Mouse (Mus musculus) embryonic facial prominence, embryonic 12.5 days (tissue): ENCODE measurements around the gene Sema4f. TPM values are rescaled to one million over a fixed set of nuclear protein-coding genes. Genes with fewer than 3 reads are reported as not detected.

ENCODE experiments used
- ATAC-seq: fragments of 200-750 bp; cut with Nextera tagmentation; 2 replicates; pipeline ENCODE4 v1.8.0; 2017; ENCODE audit not compliant: insufficient number of reproducible peaks, insufficient read depth, low FRiP score, low TSS enrichment
- H3K27ac ChIP-seq: fragments of 300-500 bp; sonication (generic); 2 replicates; pipeline ENCODE4 v1.5.1; 2016; ENCODE audit warnings: mild to moderate bottlenecking
- H3K27me3 ChIP-seq: fragments of 300-500 bp; sonication (generic); 2 replicates; pipeline ENCODE4 v1.6.1; 2016; ENCODE audit warnings: mild to moderate bottlenecking, moderate library complexity
- H3K36me3 ChIP-seq: fragments of 300-500 bp; sonication (generic); 2 replicates; pipeline ENCODE4 v1.6.1; 2016; ENCODE audit warnings: mild to moderate bottlenecking
- H3K4me1 ChIP-seq: fragments of 300-500 bp; sonication (generic); 2 replicates; pipeline ENCODE4 v1.6.1; 2016
- H3K4me2 ChIP-seq: fragments of 300-500 bp; sonication (generic); replicated peaks from 2 replicates; pipeline ENCODE4 v1.6.1; 2016; ENCODE audit warnings: mild to moderate bottlenecking, moderate library complexity
- H3K4me3 ChIP-seq: fragments of 300-500 bp; sonication (generic); 2 replicates; pipeline ENCODE4 v1.5.1; 2016; ENCODE audit warnings: mild to moderate bottlenecking
- H3K9ac ChIP-seq: fragments of 300-500 bp; sonication (generic); 2 replicates; pipeline ENCODE4 v1.6.1; 2016; ENCODE audit warnings: mild to moderate bottlenecking, moderate library complexity
- H3K9me3 ChIP-seq: fragments of 300-500 bp; sonication (generic); 2 replicates; pipeline ENCODE4 v1.6.1; 2016; ENCODE audit warnings: mild to moderate bottlenecking, moderate library complexity
- WGBS: fragments of 180-500 bp; shearing (Covaris S2); methylation state at CpG from one replicate; pipeline ENCODE4 v1.1.7; 2016; 5-methylcytosine and 5-hydroxymethylcytosine counted together
- polyA plus RNA-seq: library from polyadenylated mRNA; unstranded; fragments of >200 nt; fragmentation: Nextera tagmentation; extraction: Ambion mirVana; gene quantifications from 2 replicates; pipeline ENCODE4 v1.2.1, GENCODE M21; 2016

Sema4f gene
- polyA plus RNA-seq, 1 experiment from 2014 or later, result 7.7 TPM

- Histone ChIP-seq H3K4me3 (no peak overlapping the region), H3K9me3 (no peaks in the 10 kb centered on the region), H3K9ac (no peak overlapping the region), H3K36me3 (no peaks in the 10 kb centered on the region), H3K4me1 (no peaks in the 10 kb centered on the region), H3K27me3 (no peaks in the 10 kb centered on the region), H3K27ac (no peak overlapping the region), H3K4me2 (no peak overlapping the region)
- WGBS, result 68% methylated on average over 4 of the region's 4 CpGs
- ATAC-seq, result no peak
Measured at GRCm38 (mm10) chr6:82885909-82886308, 53.7 kb downstream of the Sema4f start.

- Histone ChIP-seq H3K27ac (no peak overlapping the region), H3K9ac (no peak overlapping the region), H3K4me2 (no peak overlapping the region), H3K36me3 (no peaks in the 10 kb centered on the region), H3K27me3 (no peaks in the 10 kb centered on the region), H3K4me1 (no peaks in the 10 kb centered on the region), H3K4me3 (no peak overlapping the region), H3K9me3 (no peaks in the 10 kb centered on the region)
- ATAC-seq, result no peak
- 83% methylated on average over 2 of the region's 2 CpGs for WGBS
Measured at GRCm38 (mm10) chr6:82885441-82885840, 54.1 kb downstream of the Sema4f start.

- Histone ChIP-seq H3K4me2 (no peak overlapping the region), H3K36me3 (no peaks in the 10 kb centered on the region), H3K27me3 (no peaks in the 10 kb centered on the region), H3K9ac (no peak overlapping the region), H3K4me1 (no peaks in the 10 kb centered on the region), H3K27ac (no peak overlapping the region), H3K4me3 (no peak overlapping the region), H3K9me3 (no peaks in the 10 kb centered on the region)
- 52% methylated on average over 3 of the region's 3 CpGs for WGBS
- ATAC-seq, result no peak
Measured at GRCm38 (mm10) chr6:82884570-82884969, 55.0 kb downstream of the Sema4f start.

GRCm38 (mm10) chr6:82881485-82882096 lies 58.0 kb downstream of the Sema4f start:
- no peak for ATAC-seq

GRCm38 (mm10) chr6:82880807-82881206 lies 58.8 kb downstream of the Sema4f start:
- H3K4me3 ChIP-seq, result no peak overlapping the region
- 85% methylated on average over 3 of the region's 3 CpGs for WGBS
- no peaks in the 10 kb centered on the region for H3K27me3 ChIP-seq
- H3K4me2 ChIP-seq, result no peak overlapping the region
- no peaks in the 10 kb centered on the region for H3K4me1 ChIP-seq
- H3K36me3 ChIP-seq, result no peaks in the 10 kb centered on the region
- no peak overlapping the region for H3K9ac ChIP-seq
- no peak overlapping the region for H3K27ac ChIP-seq
- H3K9me3 ChIP-seq, result no peaks in the 10 kb centered on the region
- no peak for ATAC-seq

More at GRCm38 (mm10) chr6:82881485-82882096, 58.0 kb downstream of the Sema4f start:
- no peaks in the 10 kb centered on the region for H3K9me3 ChIP-seq
- H3K4me1 ChIP-seq, result no peaks in the 10 kb centered on the region
- no peak overlapping the region for H3K27ac ChIP-seq
- H3K36me3 ChIP-seq, result no peaks in the 10 kb centered on the region
- H3K27me3 ChIP-seq, result no peaks in the 10 kb centered on the region
- no peak overlapping the region for H3K9ac ChIP-seq
- H3K4me3 ChIP-seq, result no peak overlapping the region
- H3K4me2 ChIP-seq, result peak overlapping the region; percentile 19; the same call in 1 of the 2 replicates
- 51% methylated on average over 21 of the region's 21 CpGs for WGBS

GRCm38 (mm10) chr6:82879463-82880089 lies 60.0 kb downstream of the Sema4f start:
- no peak for ATAC-seq
- Histone ChIP-seq H3K36me3 (no peaks in the 10 kb centered on the region), H3K4me2 (no peak overlapping the region), H3K27me3 (no peaks in the 10 kb centered on the region), H3K27ac (no peak overlapping the region), H3K4me3 (no peak overlapping the region), H3K9me3 (no peaks in the 10 kb centered on the region), H3K4me1 (no peaks in the 10 kb centered on the region), H3K9ac (no peak overlapping the region)
- WGBS, result 57% methylated on average over 11 of the region's 11 CpGs

- Histone ChIP-seq H3K9me3 (no peaks in the 10 kb centered on the region), H3K4me3 (no peak overlapping the region), H3K36me3 (no peaks in the 10 kb centered on the region), H3K4me2 (no peak overlapping the region), H3K9ac (no peak overlapping the region), H3K27ac (no peak overlapping the region), H3K27me3 (no peaks in the 10 kb centered on the region), H3K4me1 (0 out of 2 replicates have a peak, but pooled peaks cover 4% of the 10 kb centered on the region)
- 59% methylated on average over 6 of the region's 6 CpGs for WGBS
- no peak for ATAC-seq
Measured at GRCm38 (mm10) chr6:82875509-82875935, 64.0 kb downstream of the Sema4f start.

- no peak for ATAC-seq
- no peaks in the 10 kb centered on the region for H3K27me3 ChIP-seq
- WGBS, result 82% methylated on average over 6 of the region's 6 CpGs
- no peaks in the 10 kb centered on the region for H3K9me3 ChIP-seq
- no peak overlapping the region for H3K4me3 ChIP-seq
- H3K36me3 ChIP-seq, result no peaks in the 10 kb centered on the region
- no peak overlapping the region for H3K9ac ChIP-seq
- H3K4me2 ChIP-seq, result no peak overlapping the region
- H3K27ac ChIP-seq, result no peak overlapping the region
- H3K4me1 ChIP-seq, result 0 out of 2 replicates have a peak, but pooled peaks cover 4% of the 10 kb centered on the region
Measured at GRCm38 (mm10) chr6:82872332-82872707, 67.2 kb downstream of the Sema4f start.

GRCm38 (mm10) chr6:82871632-82872331 lies 67.8 kb downstream of the Sema4f start:
- H3K4me1 ChIP-seq, result 0 out of 2 replicates have a peak, but pooled peaks cover 4% of the 10 kb centered on the region
- H3K4me2 ChIP-seq, result no peak overlapping the region
- H3K27me3 ChIP-seq, result no peaks in the 10 kb centered on the region
- WGBS, result 25% methylated on average over 5 of the region's 5 CpGs
- no peaks in the 10 kb centered on the region for H3K9me3 ChIP-seq
- no peak overlapping the region for H3K9ac ChIP-seq
- no peak overlapping the region for H3K4me3 ChIP-seq
- no peak for ATAC-seq
- H3K27ac ChIP-seq, result no peak overlapping the region
- H3K36me3 ChIP-seq, result no peaks in the 10 kb centered on the region

- Histone ChIP-seq H3K9me3 (no peaks in the 10 kb centered on the region), H3K9ac (no peak overlapping the region), H3K4me3 (no peak overlapping the region), H3K27ac (no peak overlapping the region), H3K27me3 (no peaks in the 10 kb centered on the region), H3K4me2 (no peak overlapping the region), H3K36me3 (no peaks in the 10 kb centered on the region), H3K4me1 (0 out of 2 replicates have a peak, but pooled peaks cover 4% of the 10 kb centered on the region)
- 75% methylated on average over 5 of the region's 5 CpGs for WGBS
- no peak for ATAC-seq
Measured at GRCm38 (mm10) chr6:82868476-82868875, 71.1 kb downstream of the Sema4f start.

- Histone ChIP-seq H3K9ac (no peak overlapping the region), H3K4me3 (no peak overlapping the region), H3K36me3 (no peaks in the 10 kb centered on the region), H3K4me2 (no peak overlapping the region), H3K4me1 (peaks cover 7% of the 10 kb centered on the region; the same call in 1 of the 2 replicates), H3K27ac (no peak overlapping the region), H3K27me3 (no peaks in the 10 kb centered on the region), H3K9me3 (no peaks in the 10 kb centered on the region)
- WGBS, result 72% methylated on average over 8 of the region's 8 CpGs
- no peak for ATAC-seq
Measured at GRCm38 (mm10) chr6:82863380-82863874, 76.1 kb downstream of the Sema4f start.

GRCm38 (mm10) chr6:82862475-82862874 lies 77.1 kb downstream of the Sema4f start:
- Histone ChIP-seq H3K9ac (no peak overlapping the region), H3K4me1 (peaks cover 7% of the 10 kb centered on the region; the same call in 1 of the 2 replicates), H3K27me3 (no peaks in the 10 kb centered on the region), H3K27ac (no peak overlapping the region), H3K4me2 (no peak overlapping the region), H3K9me3 (no peaks in the 10 kb centered on the region), H3K4me3 (no peak overlapping the region), H3K36me3 (no peaks in the 10 kb centered on the region)
- WGBS, result 35% methylated on average over 7 of the region's 7 CpGs
- ATAC-seq, result no peak
